Mouse (Mus musculus): ENCODE results near the gene Hdhd5. TPM values are rescaled to one million over a fixed set of nuclear protein-coding genes. Genes with fewer than 3 reads are reported as not detected.

Gene Hdhd5
- total and polyA plus RNA-seq, 3 experiments, result 25.2 to 27.6 (median 26.8) TPM

DNA sequence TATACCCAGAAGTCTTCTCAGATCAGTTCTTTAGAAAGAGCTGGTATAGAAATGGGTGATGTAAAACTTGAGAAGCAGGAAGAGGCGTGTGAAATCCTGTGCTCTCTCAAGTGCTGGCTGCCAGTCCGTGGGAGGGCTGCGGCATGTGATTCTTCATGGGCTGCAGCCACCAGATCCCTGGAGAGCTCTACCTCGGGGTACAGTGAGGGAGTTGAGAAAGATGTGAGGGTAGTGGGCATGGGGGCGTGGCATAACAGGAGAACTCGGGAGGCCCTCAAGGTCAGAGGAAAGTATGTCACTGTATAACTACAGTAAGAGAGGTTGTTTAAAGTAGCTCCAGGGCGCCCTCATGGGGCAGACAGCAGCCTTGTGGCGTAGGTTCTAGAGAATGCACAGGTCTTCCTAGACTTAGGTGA is 47.9 kb downstream of the Hdhd5 start:
- peak; percentile 55 for DNase-seq

DNA sequence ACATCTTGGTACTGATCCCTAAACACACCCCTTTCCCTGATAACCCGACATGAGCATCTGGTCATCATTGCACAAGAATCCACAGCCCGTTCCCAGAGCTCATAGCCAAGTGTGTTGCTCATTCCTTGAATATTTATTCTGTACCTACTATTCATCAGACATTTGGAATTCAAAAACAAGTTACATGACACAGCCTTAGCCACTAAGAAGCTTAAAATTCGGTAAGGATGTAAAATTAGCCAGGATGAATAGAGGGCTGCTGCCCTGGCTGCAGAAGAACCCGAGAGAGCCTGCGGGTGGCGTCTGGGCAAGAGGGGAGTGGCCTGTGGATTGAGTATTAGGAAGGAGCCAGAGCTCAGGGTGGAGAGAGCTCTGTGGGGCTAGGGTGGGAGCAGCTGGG is 48.4 kb downstream of the Hdhd5 start:
- no peak for DNase-seq

DNA sequence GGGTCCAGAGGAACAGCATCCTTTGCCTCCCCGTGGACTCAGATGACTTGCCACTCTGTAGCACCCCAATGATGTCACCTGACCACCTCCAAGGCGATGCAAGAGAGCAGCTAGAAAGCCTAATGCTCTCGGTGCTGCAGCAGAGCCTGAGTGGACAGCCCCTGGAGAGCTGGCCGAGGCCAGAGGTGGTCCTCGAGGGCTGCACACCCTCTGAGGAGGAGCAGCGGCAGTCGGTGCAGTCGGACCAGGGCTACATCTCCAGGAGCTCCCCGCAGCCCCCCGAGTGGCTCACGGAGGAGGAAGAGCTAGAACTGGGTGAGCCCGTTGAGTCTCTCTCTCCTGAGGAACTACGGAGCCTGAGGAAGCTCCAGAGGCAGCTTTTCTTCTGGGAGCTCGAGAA is 49.1 kb downstream of the Hdhd5 start:
- DNase-seq, result no peak

DNA sequence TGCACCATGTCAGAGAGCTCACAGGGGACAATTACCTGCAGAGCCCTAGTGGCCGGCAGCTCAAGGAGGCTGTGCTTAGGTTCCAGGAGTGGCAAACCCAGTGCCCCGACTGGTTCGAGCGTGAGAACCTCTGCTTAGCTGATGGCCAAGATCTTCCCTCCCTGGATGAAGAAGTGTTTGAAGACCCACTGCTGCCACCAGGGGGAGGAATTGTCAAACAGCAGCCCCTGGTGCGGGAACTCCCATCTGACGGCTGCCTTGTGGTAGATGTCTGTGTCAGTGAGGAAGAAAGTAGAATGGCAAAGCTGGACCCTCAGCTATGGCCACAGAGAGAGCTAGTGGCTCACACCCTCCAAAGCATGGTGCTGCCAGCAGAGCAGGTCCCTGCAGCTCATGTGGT is 49.6 kb downstream of the Hdhd5 start:
- no peak for DNase-seq

DNA sequence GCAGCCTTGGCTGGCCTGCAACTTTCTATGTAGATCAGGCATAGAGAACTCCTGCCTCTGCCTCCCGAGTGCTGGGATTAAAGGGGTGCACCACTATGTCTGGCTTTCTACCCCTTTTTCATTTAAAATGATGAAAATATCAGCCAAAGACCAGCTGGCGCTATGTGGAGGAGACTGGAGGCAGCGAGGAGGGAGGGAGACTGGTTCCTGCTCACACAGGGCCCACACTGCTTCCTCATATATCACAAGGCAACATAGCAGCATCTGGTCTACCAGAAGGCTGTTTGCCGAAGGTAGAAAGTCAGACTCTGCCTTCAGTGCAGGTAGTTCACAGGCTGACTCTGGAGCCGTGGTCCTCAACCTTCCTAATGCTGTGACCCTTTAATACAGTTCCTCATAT is 50.8 kb downstream of the Hdhd5 start:
- DNase-seq, result no peak

DNA sequence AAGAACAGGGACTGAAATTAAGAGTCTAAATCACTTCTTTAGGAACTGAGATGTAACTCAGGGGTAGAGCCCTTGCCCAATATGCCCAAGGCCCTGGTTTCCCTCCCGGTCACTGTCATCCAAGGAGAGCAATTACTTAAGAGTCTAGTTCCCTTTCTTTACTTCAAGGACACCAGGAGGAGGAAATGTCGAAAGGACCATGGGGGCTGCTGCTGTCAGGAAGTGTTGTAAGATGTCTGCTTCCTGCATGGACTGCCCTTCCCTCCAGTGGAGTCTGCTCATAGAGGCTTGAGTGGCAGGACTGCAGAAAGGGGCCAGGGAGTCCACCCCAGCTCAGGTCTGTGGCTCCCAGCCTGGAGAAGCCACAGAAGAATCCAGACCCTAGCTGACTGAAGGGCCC is 51.8 kb downstream of the Hdhd5 start:
- no peak for DNase-seq

DNA sequence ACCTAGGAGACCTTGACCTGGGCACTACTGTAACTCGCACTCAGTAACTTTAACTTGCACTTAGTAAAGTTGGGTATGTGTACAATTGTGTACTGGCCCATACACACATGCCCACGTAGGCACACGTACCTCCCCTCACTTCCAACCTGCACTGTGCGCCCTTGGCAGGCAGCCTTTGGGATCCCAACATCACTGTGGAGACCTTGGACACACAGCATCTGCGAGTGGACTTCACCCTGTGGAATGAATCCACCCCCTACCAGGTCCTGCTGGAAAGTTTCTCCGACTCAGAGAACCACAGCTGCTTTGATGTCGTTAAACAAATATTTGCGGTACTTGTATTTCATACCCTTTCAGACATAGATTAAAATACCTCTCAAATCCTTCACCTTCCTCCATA is 55.8 kb downstream of the Hdhd5 start:
- DNase-seq, result no peak

DNA sequence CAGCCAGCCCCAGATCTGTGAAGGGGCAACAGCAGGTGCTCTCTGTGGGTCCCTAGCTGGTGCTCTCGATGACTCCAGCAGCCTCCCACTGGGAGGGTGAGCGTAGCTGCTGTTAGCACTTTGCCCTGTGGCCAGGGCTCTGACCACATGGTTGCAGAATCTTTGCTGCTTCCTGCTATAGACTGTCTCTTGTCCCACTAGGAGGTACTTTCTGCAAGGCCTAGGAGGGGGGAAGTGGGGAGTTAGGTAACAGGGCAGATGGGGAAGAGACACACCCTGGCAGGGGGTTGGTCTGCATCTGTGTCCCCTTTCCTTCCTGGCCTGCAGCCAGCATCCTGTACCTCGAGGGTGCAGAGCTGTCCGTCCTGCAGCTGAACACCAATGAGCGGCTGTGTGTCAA is 57.7 kb downstream of the Hdhd5 start:
- peak; percentile 47 for DNase-seq

DNA sequence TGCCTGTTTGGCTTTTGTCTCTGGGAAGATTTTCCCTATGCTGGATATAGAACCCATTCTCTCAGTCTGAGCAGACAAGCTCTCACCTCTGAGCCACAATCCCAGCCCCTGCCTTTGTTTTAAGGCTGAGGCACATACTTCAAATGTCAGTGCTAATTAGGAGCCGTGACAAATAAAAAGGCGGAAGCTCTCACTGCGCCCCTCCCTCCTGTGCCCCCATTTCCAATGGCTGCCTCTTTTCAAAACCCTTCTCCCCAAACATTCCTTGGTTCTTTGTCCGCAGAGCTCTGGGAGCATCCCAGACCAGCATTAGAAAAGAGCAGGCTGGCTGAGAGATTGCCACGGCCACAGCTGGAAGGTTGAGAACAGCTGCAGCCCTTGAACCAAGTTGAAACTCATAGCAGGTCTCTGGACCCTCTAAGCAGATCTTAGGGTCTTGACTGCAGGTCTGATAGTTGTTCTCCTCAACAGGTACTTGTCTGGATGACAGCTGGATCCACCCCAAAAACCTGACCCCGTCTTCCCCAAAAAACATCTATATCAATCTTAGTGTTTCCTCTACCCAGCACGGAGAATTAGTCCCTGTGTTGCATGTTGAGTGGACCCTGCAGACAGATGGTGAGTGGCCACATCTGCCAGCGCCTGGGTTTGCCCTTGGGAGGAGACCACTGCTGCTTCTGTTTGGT is 58.5 kb downstream of the Hdhd5 start:
- no peak for DNase-seq

DNA sequence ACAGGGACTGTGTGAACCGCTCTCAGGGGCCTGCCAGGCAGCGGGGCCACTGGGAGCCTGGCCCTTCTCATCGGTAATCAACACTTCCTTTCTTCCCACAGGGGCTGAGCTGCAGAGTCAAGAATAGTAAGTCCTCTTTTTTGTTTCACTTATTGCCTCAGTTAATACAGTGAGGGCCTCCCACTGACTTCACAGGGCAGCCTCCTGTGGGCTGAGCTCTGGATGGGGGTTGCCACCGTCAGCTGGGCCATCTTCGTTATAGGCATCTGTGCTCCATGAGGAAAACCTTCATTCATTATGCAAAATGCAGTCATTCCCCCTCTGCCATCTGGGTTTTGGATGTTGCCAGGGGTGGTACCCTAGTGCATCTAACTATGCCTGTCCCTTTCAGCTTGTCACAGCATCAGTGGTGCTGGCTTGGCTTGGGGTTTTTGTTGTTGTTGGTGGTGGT is 59.1 kb downstream of the Hdhd5 start:
- no peak for DNase-seq

DNA sequence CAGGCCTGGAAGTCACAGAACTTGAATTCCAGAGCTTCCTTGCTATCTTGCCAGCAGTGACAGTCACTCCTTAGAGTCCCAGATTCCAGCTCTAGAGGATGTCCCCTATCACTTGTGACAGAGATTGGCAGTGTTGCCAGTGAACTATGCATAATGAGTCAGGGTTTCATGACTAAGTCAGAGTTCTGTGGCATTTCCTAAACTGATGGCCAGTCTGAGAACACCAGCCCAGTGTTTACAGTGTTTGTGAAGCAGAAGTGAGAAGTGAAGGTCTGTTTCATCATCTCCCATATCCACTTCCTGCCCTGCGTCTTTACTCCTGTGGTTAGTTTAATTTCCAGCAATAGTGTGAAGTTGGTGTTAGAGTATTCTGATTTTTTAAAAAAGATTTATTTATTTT is 60.5 kb downstream of the Hdhd5 start:
- peak; percentile 73 for DNase-seq

DNA sequence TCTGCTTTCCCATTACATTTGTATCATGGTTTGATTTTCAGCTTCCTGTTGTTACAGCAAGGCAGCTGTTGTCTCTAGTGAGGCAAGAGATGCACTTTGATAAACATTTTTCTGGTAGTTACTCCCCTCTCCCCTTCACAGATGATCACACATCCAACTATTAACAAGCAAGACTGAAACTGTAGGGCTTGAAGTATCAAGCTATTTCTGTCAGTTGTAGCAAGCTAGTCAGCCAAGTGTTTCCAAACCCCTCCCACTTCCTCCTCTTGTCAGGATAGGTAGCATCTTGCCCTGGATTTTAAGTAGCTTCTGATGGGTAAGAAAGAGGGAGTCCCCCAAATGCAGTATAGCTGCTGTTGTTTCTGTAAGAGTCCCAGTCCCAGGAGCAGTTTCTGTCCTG is 61.3 kb downstream of the Hdhd5 start:
- DNase-seq, result no peak

DNA sequence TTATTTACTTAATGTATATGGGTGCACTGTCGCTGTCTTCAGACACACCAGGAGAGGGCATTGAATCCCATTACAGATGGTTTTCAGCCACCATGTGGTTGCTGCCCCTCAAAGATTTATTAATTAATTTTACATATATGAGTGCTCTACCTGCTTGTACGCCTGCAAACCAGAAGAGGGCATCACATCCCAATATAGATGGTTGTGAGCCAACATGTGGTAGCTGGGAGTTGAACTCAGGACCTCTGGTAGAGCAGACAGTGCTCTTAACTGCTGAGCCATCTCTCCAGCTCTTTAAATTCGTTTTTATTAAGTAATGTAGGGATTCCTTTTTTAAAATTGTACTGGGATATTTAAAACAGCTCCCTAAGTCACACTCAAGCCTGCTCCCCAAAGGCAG is 61.9 kb downstream of the Hdhd5 start:
- no peak for DNase-seq

DNA sequence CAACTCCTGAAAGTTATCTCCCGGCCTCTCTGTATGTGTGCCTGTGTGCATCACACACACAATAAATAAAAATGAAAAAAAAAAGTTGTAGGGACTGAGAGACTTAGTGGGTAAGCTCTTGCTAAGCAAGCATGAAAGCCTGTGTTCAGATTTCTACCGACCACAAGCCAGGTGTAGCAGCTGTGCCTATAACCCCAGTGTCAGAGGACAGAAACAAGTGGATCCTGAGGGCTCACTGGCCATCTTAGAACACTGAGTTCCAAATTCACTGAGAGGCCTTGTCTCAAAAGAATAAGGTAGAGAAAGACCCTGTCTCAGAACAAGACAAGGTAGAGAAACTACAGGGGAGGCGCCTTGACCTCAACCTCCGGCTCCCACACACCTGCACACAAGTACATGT is 62.9 kb downstream of the Hdhd5 start:
- no peak for DNase-seq

DNA sequence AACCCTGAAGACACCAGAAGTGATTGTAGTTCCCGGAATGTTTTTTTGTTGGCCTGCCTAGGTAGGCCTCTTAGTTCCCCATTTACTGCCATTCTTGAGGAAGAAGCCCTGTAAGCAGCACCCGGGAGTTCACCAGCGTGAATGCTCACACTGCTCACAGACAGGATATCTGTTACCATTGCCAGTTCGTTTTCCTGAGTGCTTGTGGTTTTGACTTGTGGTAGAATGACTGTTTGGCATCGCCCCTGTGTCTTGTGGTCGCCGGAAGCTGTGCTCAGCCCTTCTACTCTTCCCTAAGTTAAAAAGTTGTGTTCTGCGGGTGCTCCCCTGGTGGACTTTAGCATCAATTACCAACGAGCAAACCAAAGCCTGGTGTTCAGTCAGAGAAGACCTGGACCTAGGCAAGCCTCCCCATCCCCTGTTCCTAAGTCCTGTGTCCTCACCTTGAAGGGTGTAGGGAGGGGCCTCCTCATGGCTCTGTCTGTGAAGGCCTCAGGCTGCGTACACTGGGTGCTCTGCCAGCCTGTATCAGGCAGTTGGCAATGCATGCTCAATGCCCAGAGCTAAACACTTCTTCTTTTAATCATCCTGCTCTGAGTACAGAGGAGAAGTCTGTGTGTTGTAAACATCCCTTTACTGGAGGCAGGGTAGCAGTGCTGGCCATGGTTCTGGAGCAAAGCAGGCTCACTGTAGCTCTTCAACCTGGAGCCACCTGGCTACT is 64.3 kb downstream of the Hdhd5 start:
- no peak for DNase-seq

DNA sequence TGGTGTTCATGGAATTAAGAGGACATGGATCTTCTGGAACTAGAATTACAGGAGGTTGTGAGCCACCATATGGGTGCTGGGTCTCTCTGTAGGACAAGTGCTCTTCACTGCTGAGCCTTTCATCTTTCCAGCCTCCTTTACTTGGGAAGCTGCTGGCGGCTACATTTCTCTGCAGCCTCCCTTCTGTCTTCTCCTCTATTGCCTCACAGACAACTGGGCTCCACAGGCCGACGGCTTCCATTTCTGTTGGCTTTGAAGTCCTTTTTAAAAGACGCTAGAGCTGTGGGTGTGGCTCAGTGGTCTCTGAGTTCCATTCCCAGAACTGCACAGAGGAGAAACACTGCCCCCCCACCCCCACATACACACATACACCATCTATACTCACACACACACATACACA is 65.7 kb downstream of the Hdhd5 start:
- DNase-seq, result no peak

DNA sequence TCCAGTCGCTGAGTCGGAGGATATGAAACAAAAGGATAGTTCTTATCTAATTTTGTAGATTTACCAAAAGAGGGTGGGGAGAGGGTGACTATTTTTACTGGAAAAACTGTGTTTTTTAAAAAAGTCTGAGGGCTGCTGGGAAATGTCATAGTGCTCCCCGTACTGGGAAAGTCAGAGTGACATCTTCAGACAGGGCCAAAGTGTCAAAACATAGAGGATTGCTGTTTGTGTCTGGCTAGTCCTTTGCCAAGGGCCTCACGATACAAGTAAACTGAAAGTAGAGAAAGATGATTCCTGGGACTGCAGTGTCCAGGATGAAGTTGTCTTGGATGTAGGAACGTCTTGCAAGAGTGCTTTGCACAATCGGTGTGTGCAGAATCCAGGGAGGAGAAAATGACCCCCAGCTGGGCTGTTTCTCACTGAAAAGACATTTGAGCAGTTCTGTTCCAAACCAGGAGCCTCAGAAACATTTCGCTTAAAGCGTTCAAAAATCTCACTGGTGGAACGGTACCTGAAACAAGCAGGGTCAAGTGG is 66.6 kb downstream of the Hdhd5 start:
- DNase-seq, result no peak

DNA sequence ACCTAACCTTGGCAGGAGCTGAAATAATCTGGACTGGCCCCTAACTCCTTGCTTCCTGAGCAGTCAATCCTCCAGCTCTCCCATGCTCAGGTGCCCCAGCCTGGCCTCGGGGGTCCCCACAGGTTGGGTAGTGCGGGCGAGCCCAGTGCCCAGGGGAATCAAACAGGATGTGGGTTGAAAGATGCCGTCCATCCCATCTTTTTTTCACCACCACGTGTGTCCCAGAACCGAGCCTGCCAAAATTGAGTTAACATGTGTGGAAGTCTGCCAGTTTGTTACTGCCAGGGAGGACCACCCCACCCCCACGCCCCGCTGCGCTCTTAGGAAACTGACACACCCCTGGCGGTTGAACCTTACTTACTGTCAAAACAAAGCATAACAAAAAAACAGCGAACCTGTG is 67.2 kb downstream of the Hdhd5 start:
- no peak for DNase-seq

DNA sequence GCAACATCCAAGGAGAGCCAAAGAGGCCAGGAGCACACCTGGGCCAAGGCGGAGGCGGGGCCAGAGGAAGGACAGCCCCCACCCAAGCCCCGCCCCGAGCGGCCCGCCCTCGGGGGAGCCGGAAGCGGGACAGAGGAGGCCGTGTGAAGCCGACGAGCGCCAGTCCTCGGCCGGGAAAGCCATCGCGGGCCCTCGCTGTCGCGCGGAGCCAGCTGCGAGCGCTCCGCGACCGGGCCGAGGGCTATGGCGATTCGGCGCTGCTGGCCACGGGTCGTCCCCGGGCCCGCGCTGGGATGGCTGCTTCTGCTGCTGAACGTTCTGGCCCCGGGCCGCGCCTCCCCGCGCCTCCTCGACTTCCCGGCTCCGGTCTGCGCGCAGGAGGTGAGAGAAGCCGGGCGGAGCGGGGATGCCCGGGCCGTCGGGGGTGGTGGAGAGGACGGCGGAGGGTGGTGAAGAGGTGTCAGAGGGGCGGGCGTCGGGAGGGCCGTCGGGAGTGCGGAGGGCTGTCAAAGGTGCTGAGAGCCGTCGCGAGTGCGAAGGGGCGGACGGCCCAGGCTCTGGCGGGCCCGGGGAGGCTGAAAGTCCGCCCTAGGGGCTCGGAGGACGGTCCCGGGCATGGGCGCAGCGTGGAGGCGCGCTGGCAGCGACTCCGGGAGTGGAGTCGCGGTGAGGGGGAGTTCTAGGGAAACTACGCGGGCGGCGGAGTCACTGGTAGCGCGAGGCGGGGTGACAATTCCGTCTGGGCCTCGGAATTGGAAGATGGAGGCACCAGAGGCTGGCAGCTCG is 67.8 kb downstream of the Hdhd5 start, which contains the start of gene Il17ra:
Gene Il17ra, plus strand, starts transcription at position 162 of the 786 bp plus-strand sequence.
- peak; percentile 88 for DNase-seq

DNA sequence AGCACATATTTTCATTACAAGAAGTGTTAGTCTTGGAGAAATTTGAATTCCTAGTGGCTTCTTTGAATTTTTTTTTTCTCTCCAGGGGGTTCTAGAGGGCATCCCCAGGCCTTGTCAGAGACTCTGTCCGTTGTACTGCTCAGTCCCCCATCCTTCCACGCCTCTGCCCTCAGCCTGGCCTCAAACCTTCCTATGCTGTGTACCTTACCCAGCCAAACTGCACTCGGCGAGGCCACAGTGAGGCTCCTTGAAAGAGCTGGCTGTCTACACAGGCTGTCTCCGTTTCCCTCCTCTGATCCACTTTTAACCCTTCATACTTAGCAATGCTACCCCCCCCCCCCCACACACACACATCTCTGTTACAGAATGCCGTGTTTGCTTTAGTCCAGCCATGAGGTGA is 68.9 kb downstream of the Hdhd5 start:
- DNase-seq, result no peak

DNA sequence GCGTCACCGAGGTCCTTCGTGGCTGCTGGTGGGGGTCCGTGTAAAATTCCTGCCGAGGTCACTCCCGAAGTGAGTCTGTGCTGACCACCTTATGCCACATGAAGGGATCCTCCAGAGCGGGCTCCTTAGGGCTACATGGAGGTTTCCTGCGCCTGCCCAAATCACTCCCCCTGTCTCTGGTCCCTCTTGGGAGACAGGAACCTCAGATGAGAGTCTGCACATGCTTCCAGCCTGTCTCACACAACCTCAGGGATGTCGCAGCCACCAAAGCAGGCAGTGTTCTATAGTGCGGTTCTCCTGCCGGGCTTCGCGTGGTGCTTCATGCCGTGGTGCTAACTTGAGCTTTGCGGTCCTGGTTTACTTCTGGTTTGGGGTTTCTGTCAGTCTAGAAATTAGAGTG is 69.9 kb downstream of the Hdhd5 start:
- DNase-seq, result no peak
